Mouse (Mus musculus) testis, adult 2 months (tissue): ENCODE results near the gene Cyba. TPM values are rescaled to one million over a fixed set of nuclear protein-coding genes. Genes with fewer than 3 reads are reported as not detected.

ENCODE experiments used
- H3K27ac ChIP-seq: fragments of 200-500 bp; 2 replicates; pipeline ENCODE4 v1.5.1; 2012; ENCODE audit warnings: low read depth, low read length; ENCODE audit not compliant: control insufficient read depth, insufficient read depth
- H3K27me3 ChIP-seq: fragments of 200-500 bp; 2 replicates; pipeline ENCODE4 v1.6.1; 2012; ENCODE audit warnings: mild to moderate bottlenecking, low read length, moderate library complexity; ENCODE audit not compliant: control insufficient read depth, insufficient read depth
- H3K36me3 ChIP-seq: fragments of 200-500 bp; 2 replicates; pipeline ENCODE4 v1.6.1; 2012; ENCODE audit warnings: mild to moderate bottlenecking, low read length; ENCODE audit not compliant: control insufficient read depth, insufficient read depth
- H3K4me1 ChIP-seq: fragments of 200-500 bp; 2 replicates; pipeline ENCODE4 v1.6.1; 2012; ENCODE audit warnings: low read length; ENCODE audit not compliant: control insufficient read depth, insufficient read depth
- H3K4me3 ChIP-seq: fragments of 200-500 bp; 2 replicates; pipeline ENCODE4 v1.5.1; 2012; ENCODE audit warnings: low read depth, mild to moderate bottlenecking, low read length, moderate library complexity, mixed read lengths; ENCODE audit not compliant: control insufficient read depth
- CTCF ChIP-seq: fragments of 200-500 bp; IDR thresholded peaks from 2 replicates; pipeline ENCODE4 v1.5.1; 2012; ENCODE audit warnings: low read depth, mild to moderate bottlenecking, inconsistent platforms, low read length, moderate library complexity; ENCODE audit not compliant: control insufficient read depth, insufficient read depth, insufficient replicate concordance
- POLR2A ChIP-seq: fragments of 200-500 bp; IDR thresholded peaks from 2 replicates; pipeline ENCODE4 v1.6.1; 2012; ENCODE audit warnings: low read depth, mild to moderate bottlenecking, inconsistent platforms, low read length, moderate library complexity; ENCODE audit not compliant: control insufficient read depth
- polyA plus RNA-seq: library from polyadenylated mRNA; depleted of rRNA; stranded (reverse); fragments of >200 nt; gene quantifications from 2 replicates; pipeline ENCODE4 v1.2.3, GENCODE M21; 2012

Gene Cyba
- polyA plus RNA-seq, 1 experiment: 8.0 TPM

DNA sequence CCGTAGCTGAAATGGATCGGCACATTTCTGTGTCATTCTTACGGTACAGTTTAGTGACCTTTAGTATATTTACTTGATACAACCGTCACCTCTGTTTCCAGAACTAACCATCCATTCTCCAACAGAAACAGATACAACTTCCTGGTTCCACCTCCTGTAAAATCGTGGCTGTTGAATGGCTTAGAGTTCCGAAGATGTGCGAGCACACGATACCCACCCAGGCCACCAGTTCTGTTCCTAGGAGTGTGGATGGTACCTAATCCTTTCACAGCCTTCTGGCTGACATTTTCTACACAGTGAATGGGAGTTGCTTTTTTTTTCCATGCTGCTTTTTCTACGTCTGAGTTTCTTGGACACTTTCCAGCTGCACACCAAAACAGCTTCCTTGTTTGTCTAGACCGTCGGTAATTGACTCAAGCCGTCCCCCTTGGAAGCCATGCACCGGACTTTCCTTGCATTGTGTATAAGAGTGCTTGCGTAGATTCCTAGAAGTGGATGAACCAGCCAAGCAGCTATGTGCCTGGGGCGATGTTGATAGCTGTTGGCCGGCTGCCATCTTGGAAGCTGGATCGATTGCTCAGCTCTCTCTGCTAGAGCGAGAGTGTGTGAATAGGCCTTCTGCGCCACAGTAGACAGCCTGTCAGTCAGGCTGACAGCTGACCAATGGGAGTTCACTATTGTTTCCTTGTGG, 11.5 kb upstream of the Cyba start:
- Histone ChIP-seq H3K27ac (peak overlapping the region; percentile 56; the same call in 1 of the 2 replicates), H3K4me3 (peak overlapping the region; percentile 81), H3K36me3 (no peaks in the 10 kb centered on the region), H3K4me1 (peaks cover 9% of the 10 kb centered on the region), H3K27me3 (no peaks in the 10 kb centered on the region)
- TF ChIP-seq CTCF (no peak), POLR2A (no peak)

DNA sequence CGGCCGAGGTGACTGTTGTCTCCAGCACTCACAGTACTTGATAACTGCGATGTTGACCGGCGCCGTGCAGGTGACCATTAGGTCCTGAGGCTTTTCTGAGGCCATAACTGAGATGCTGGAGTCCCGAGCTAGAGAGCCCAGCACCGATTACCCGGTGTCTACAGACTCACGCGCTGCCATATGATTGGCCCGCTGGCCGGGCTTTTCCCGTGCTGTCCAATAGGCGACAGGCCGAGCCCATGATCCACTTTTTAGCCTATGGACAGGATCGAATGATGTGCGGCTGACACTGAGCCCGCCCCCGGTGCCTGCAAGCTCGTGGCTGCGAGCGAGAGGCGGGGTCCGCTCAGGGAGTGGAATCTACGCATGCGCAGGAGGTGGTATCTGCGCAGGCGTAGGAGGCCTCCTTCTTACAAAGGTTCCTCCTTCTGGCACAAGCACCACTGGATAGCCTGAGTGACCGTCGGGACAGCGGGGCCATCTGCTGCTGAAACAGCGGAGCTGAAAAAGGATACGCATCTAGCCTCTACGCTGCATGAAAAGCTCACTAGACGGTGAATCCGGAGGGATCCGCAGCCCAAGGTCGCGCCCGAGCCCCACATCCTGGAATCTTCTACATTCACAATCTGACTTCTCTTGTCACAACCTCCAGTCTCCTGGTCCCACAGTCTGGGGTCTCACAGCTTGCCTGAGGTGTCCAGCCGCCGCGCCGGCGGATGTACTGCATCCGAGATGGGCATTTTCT, 10.7 kb upstream of the Cyba start, which contains the start of gene Mvd:
Gene Mvd (minus strand): TSS at position 161 of the 745 bp plus-strand sequence.
- H3K27ac ChIP-seq: peak within 1 kb of the TSS; percentile 80
- no peaks in the 10 kb centered on the region for H3K36me3 ChIP-seq
- H3K27me3 ChIP-seq: no peaks in the 10 kb centered on the region
- H3K4me3 ChIP-seq: peak within 1 kb of the TSS; percentile 81
- H3K4me1 ChIP-seq: peaks cover 9% of the 10 kb centered on the region
- TF ChIP-seq POLR2A: peak; percentile 66
- TF ChIP-seq CTCF: peak; percentile 51; the same call in 1 of the 2 replicates

DNA sequence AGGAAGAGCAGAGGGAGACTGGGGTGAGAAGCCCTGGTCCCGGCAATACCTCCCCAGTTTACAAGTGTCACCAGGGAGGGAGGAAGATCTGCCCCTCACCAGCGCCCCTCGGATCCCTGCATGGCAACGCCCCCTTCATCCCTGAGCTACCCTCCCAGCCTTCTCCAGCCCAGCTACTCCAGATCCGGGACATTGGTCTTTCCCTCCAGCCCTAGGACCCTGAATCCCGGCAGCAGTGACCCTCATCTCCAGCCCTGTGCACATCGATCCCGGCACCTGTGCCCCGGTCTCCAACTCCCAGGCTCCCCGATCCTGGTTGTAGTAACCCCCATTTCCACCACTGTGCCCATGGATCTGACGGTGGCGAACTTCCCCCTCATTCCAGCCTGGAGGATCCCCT, 10.1 kb upstream of the Cyba start:
- H3K4me3 ChIP-seq: peak overlapping the region; percentile 81
- TF ChIP-seq CTCF (no peak), POLR2A (no peak)
- H3K4me1 ChIP-seq: peaks cover 9% of the 10 kb centered on the region

DNA sequence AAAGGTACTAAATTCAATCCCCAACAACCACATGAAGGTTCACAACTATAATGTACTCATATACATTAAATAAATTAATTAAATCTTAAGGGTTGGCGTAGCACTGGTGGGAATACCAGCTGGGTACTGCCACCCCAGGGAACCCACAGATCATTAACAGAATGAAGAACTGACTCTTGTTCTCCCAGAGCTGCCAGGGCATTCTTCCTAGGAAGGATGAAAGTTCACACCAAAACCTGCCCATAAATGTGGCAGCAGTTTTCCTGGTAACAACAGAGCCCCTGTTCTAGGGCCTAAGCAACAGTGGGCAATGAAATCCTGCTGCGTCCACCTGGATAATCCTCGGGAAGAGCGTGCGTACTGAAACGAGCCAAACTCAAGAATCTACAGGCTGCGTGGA, 9.6 kb upstream of the Cyba start:
- H3K27me3 ChIP-seq: no peaks in the 10 kb centered on the region
- peak overlapping the region; percentile 81; the same call in 1 of the 2 replicates for H3K4me3 ChIP-seq
- H3K36me3 ChIP-seq: no peaks in the 10 kb centered on the region
- peaks cover 9% of the 10 kb centered on the region for H3K4me1 ChIP-seq
- no peak overlapping the region for H3K27ac ChIP-seq
- no peak for TF ChIP-seq CTCF
- TF ChIP-seq POLR2A: no peak

More for the DNA sequence above, 10.1 kb upstream of the Cyba start:
- Histone ChIP-seq H3K27me3 (no peaks in the 10 kb centered on the region), H3K27ac (peak overlapping the region; percentile 51; the same call in 1 of the 2 replicates), H3K36me3 (no peaks in the 10 kb centered on the region)

- Histone ChIP-seq H3K27ac (no peak overlapping the region), H3K36me3 (no peaks in the 10 kb centered on the region)
These were observed 8.6 kb upstream of the Cyba start for GRCm38 (mm10) chr8:122441326-122441725.

DNA sequence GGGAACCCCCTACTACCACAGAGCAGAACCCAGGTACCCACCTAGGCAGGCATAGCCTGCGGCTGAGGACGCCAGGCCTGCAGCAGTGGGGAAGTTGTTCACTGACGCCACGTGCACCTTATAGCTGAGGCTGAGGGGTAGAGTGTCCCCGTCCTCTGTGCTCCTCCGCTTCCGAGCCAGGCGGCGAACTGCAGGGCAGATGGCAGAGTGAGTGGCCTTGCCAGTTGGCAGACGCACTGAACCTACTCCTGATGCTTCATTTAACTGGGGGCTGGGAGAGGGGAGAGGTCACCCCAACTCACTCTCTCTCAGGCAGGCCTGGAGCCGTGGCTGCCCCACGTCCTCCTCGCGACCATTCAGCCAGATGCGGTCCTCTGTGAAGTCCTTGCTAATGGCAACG, 6.6 kb upstream of the Cyba start:
- no peaks in the 10 kb centered on the region for H3K36me3 ChIP-seq
- TF ChIP-seq POLR2A (no peak), CTCF (no peak)

More at GRCm38 (mm10) chr8:122441326-122441725, 8.6 kb upstream of the Cyba start:
- Histone ChIP-seq H3K4me3 (no peak overlapping the region), H3K4me1 (peaks cover 9% of the 10 kb centered on the region), H3K27me3 (no peaks in the 10 kb centered on the region)
- TF ChIP-seq POLR2A (no peak), CTCF (no peak)

DNA sequence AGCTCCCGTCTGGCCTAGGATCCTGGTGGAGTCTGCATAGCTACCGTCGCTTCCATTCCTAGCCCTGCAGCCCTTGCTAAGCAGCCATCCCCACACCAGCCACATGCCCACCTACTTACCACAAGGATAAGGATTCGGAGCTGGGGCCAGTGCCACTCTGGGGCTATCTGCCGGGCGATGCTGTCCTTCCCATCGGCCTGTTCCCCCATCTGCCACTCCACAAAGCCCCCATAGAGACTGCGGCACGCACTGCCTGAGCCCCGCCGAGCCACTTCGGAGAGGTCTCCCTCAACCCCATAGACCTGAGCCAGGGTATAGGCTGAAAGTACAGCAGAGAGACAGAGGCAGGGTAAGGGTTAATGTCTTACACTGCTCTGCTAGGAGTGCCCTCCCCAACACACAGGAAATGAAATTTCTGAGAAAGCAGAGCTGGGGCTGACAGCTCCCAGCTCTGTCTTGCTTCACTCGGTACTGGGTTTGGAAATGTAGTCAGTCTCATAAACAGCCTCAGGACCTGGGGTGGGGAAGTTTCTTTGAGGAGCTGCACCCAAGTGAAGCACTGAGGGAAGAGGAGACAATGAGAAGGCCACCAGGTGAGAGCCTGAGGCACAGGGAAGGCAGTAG, 5.1 kb upstream of the Cyba start:
- Histone ChIP-seq H3K4me3 (no peak overlapping the region), H3K27ac (no peak overlapping the region), H3K27me3 (no peaks in the 10 kb centered on the region), H3K36me3 (no peaks in the 10 kb centered on the region), H3K4me1 (peaks cover 8% of the 10 kb centered on the region)
- no peak for TF ChIP-seq CTCF
- TF ChIP-seq POLR2A: no peak

More for the DNA sequence above, 6.6 kb upstream of the Cyba start:
- Histone ChIP-seq H3K4me3 (no peak overlapping the region), H3K27ac (no peak overlapping the region), H3K27me3 (no peaks in the 10 kb centered on the region), H3K4me1 (peaks cover 8% of the 10 kb centered on the region)
